Mouse (Mus musculus) CH12.LX (cell line): ENCODE results near the gene Cmip. TPM values are rescaled to one million over a fixed set of nuclear protein-coding genes. Genes with fewer than 3 reads are reported as not detected.

Experiments
- DNase-seq: peaks from one replicate; pipeline ENCODE4 v3.0.0-alpha.2; 2013; ENCODE audit errors: extremely low read depth
- H3K27ac ChIP-seq: 2 replicates; pipeline ENCODE4 v1.5.1; 2012; ENCODE audit warnings: low read depth, mild to moderate bottlenecking, control low read depth, moderate library complexity; ENCODE audit not compliant: insufficient read depth
- H3K27me3 ChIP-seq: replicated peaks from 2 replicates; pipeline ENCODE3; 2012; ENCODE audit warnings: inconsistent platforms
- H3K36me3 ChIP-seq, 2 experiments: replicated peaks in 1 of 2; 2 replicates each; pipeline versions ENCODE3 to v1.6.1; 2012; ENCODE audit warnings: inconsistent platforms in 1 of 2, low read length in 1 of 2, mild to moderate bottlenecking in 1 of 2, mixed read lengths in 1 of 2, moderate library complexity in 1 of 2; ENCODE audit not compliant: control insufficient read depth in 1 of 2, insufficient read depth in 1 of 2
- H3K4me1 ChIP-seq, 2 experiments: 2 replicates each; pipeline ENCODE4 v1.6.1; 2012; ENCODE audit warnings: inconsistent platforms in 1 of 2, moderate library complexity in 1 of 2; ENCODE audit not compliant: insufficient read depth in 2 of 2, control insufficient read depth in 1 of 2
- H3K4me2 ChIP-seq: 2 replicates; pipeline ENCODE4 v1.6.1; 2012; ENCODE audit warnings: low read depth, mild to moderate bottlenecking, control low read depth; ENCODE audit not compliant: poor library complexity, insufficient read depth, severe bottlenecking
- H3K4me3 ChIP-seq, 3 experiments: fragments of 150-350 bp in 1 of 3; sonication (generic) in 1 of 3; replicated peaks in 1 of 3; 2 replicates each; pipeline versions ENCODE3 to v1.5.1; 2011 to 2012; ENCODE audit warnings: low read depth in 2 of 3, low read length in 2 of 3, mild to moderate bottlenecking in 2 of 3, moderate library complexity in 2 of 3, control low read depth in 1 of 3, improper control_type of control experiment in 1 of 3, inconsistent platforms in 1 of 3, mixed read lengths in 1 of 3; ENCODE audit not compliant: poor library complexity in 1 of 3
- H3K79me2 ChIP-seq: replicated peaks from 2 replicates; pipeline ENCODE4 v1.6.1; 2012; ENCODE audit warnings: mild to moderate bottlenecking, moderate library complexity; ENCODE audit not compliant: control insufficient read depth, poor library complexity, insufficient read depth, severe bottlenecking; ENCODE audit errors: extremely low read depth
- H3K9ac ChIP-seq: 2 replicates; pipeline ENCODE4 v1.6.1; 2012; ENCODE audit warnings: low read depth, mild to moderate bottlenecking, control low read depth, moderate library complexity; ENCODE audit not compliant: insufficient read depth
- H3K9me3 ChIP-seq: replicated peaks from 2 replicates; pipeline ENCODE3; 2012; ENCODE audit warnings: low read length, inconsistent platforms, mixed read lengths
- CTCF ChIP-seq, 2 experiments: IDR thresholded peaks in 1 of 2; conservative IDR thresholded peaks in 1 of 2; 2 replicates each; pipeline ENCODE4 v1.5.1; 2011 to 2012; ENCODE audit warnings: low read depth in 2 of 2, low read length in 2 of 2, improper control_type of control experiment in 1 of 2, inconsistent platforms in 1 of 2, mild to moderate bottlenecking in 1 of 2, moderate library complexity in 1 of 2
- E2F4 ChIP-seq: IDR thresholded peaks from 2 replicates; pipeline ENCODE4 v1.6.1; 2011; ENCODE audit warnings: low read depth, low read length, improper control_type of control experiment; ENCODE audit not compliant: insufficient replicate concordance
- ELF1 ChIP-seq: IDR thresholded peaks from 2 replicates; pipeline ENCODE4 v1.6.1; 2014; ENCODE audit warnings: low read depth, mild to moderate bottlenecking, inconsistent platforms, low read length, improper control_type of control experiment
- EP300 ChIP-seq: IDR thresholded peaks from 2 replicates; pipeline ENCODE4 v1.6.1; 2011; ENCODE audit warnings: low read length, improper control_type of control experiment
- GABPA ChIP-seq: IDR thresholded peaks from 2 replicates; pipeline ENCODE4 v1.6.1; 2012; ENCODE audit warnings: low read depth, low read length, improper control_type of control experiment, inconsistent platforms; ENCODE audit not compliant: insufficient replicate concordance
- HCFC1 ChIP-seq: IDR thresholded peaks from 2 replicates; pipeline ENCODE4 v1.6.1; 2012; ENCODE audit warnings: low read depth, mild to moderate bottlenecking, inconsistent platforms, low read length, improper control_type of control experiment
- JUN ChIP-seq: IDR thresholded peaks from 2 replicates; pipeline ENCODE4 v1.6.1; 2011; ENCODE audit warnings: low read depth, mild to moderate bottlenecking, low read length, improper control_type of control experiment, moderate library complexity; ENCODE audit not compliant: insufficient read depth
- KAT2A ChIP-seq: IDR thresholded peaks from 2 replicates; pipeline ENCODE4 v1.6.1; 2012; ENCODE audit warnings: low read length, improper control_type of control experiment, inconsistent platforms; ENCODE audit not compliant: insufficient replicate concordance
- MEF2A ChIP-seq: IDR thresholded peaks from 2 replicates; pipeline ENCODE4 v1.6.1; 2014; ENCODE audit warnings: low read depth, mild to moderate bottlenecking, inconsistent platforms, low read length, improper control_type of control experiment, borderline replicate concordance
- MXI1 ChIP-seq: IDR thresholded peaks from 2 replicates; pipeline ENCODE4 v1.6.1; 2011; ENCODE audit warnings: mild to moderate bottlenecking, low read depth, low read length, improper control_type of control experiment
- NRF1 ChIP-seq: IDR thresholded peaks from 2 replicates; pipeline ENCODE4 v1.6.1; 2014; ENCODE audit warnings: low read depth, mild to moderate bottlenecking, inconsistent platforms, low read length, improper control_type of control experiment, moderate library complexity
- POLR2AphosphoS2 ChIP-seq: IDR thresholded peaks from 2 replicates; pipeline ENCODE4 v1.6.1; 2011; ENCODE audit warnings: low read depth, low read length, improper control_type of control experiment
- RAD21 ChIP-seq: IDR thresholded peaks from 2 replicates; pipeline ENCODE4 v1.6.1; 2011; ENCODE audit warnings: low read depth, mild to moderate bottlenecking, low read length, improper control_type of control experiment, moderate library complexity
- RCOR1 ChIP-seq: conservative IDR thresholded peaks from 2 replicates; pipeline ENCODE4 v1.6.1; 2012; ENCODE audit warnings: low read depth, mild to moderate bottlenecking, inconsistent platforms, low read length, improper control_type of control experiment
- SMC3 ChIP-seq: IDR thresholded peaks from 2 replicates; pipeline ENCODE4 v1.6.1; 2011; ENCODE audit warnings: low read depth, low read length, improper control_type of control experiment
- TBP ChIP-seq: conservative IDR thresholded peaks from 2 replicates; pipeline ENCODE4 v1.6.1; 2011; ENCODE audit warnings: low read depth, low read length, improper control_type of control experiment
- ZC3H11A ChIP-seq: IDR thresholded peaks from 2 replicates; pipeline ENCODE4 v1.6.1; 2012; ENCODE audit warnings: low read depth, mild to moderate bottlenecking, inconsistent platforms, low read length, improper control_type of control experiment
- ZMIZ1 ChIP-seq: IDR thresholded peaks from 2 replicates; pipeline ENCODE4 v1.6.1; 2012; ENCODE audit warnings: low read depth, mild to moderate bottlenecking, inconsistent platforms, low read length, improper control_type of control experiment
- ZNF384 ChIP-seq: IDR thresholded peaks from 2 replicates; pipeline ENCODE4 v1.6.1; 2012; ENCODE audit warnings: low read depth, low read length, improper control_type of control experiment, inconsistent platforms
- dilution Hi-C: fragments of 300-500 bp; cut with MboI; formaldehyde crosslinking; loops from 2 replicates; pipeline ENCODE4 v1.14.3; 2020; ENCODE audit warnings: low sequenced_read_pairs; ENCODE audit not compliant: extremely low pct_unique_long_range_greater_than_20kb, extremely low pct_ligation_motif_present
- in situ Hi-C: fragments of 300-500 bp; cut with MboI; formaldehyde crosslinking; loops from 3 replicates; pipeline ENCODE4 v1.14.3; 2019; ENCODE audit warnings: low sequenced_read_pairs, low pct_ligation_motif_present, low pct_unique_long_range_greater_than_20kb, mixed read lengths
- polyA plus RNA-seq: library from polyadenylated mRNA; unstranded; fragments of >175 nt; gene quantifications from 2 replicates; pipeline ENCODE4 v1.2.1, GENCODE M21; 2012; ENCODE audit warnings: low read depth; ENCODE audit not compliant: insufficient read length
- total RNA-seq, 2 experiments: library from RNA; depleted of rRNA; stranded (reverse); fragments of 300-350 nt in 1 of 2; fragments of >200 nt in 1 of 2; gene quantifications; 2 replicates each; pipeline ENCODE4 v1.2.3; 2012 to 2014

The Cmip gene
- total and polyA plus RNA-seq, 3 experiments: 5.2 to 39.0 (median 16.5) TPM

DNA sequence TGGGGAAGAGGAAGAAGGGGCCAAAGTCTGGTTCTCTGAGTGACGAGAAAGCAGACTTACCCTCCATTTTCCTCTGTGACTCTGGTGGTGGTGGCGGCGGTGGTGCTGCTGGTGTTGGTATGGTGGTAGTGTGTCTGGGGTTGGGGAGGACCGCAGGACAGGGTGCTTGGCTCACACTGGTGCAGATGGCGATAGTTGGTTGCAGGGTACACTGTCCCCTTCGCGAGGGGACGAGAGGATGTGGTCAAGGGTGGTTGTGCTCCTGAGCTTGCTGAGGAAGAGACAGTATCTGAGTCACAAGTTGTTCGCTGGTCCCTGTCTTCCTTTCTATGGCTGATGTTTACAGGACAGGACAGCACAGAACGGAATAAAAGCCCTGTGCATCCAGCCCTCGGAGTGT lies 88.5 kb downstream of the Cmip start:
- Histone ChIP-seq H3K36me3 (peaks cover 0 to 44% of the 10 kb centered on the region in 2 experiments), H3K27ac (no peak overlapping the region), H3K4me2 (no peak overlapping the region)
- no peak for TF ChIP-seq TBP
- no peak for TF ChIP-seq GABPA
- no peak for TF ChIP-seq ZNF384
- TF ChIP-seq ZC3H11A: no peak
- no peak for TF ChIP-seq MEF2A
- TF ChIP-seq EP300: no peak
- no peak for TF ChIP-seq NRF1
- TF ChIP-seq JUN: no peak
- TF ChIP-seq ELF1: no peak
- TF ChIP-seq RCOR1: no peak
- no peak for TF ChIP-seq MXI1
- TF ChIP-seq, all 38 proteins: peak for 0
- H3K4me3 ChIP-seq: no peak overlapping the region
- DNase-seq: no peak
- 0 out of 2 replicates have a peak, but pooled peaks cover 5% of the 10 kb centered on the region for H3K79me2 ChIP-seq
- dilution Hi-C loops: no loop called here
- peaks cover 23 to 80% of the 10 kb centered on the region in 2 experiments for H3K4me1 ChIP-seq
- H3K27me3 ChIP-seq: no peaks in the 10 kb centered on the region
- no peaks in the 10 kb centered on the region for H3K9me3 ChIP-seq
- in situ Hi-C loops: no loop called here
- H3K9ac ChIP-seq: no peak overlapping the region

DNA sequence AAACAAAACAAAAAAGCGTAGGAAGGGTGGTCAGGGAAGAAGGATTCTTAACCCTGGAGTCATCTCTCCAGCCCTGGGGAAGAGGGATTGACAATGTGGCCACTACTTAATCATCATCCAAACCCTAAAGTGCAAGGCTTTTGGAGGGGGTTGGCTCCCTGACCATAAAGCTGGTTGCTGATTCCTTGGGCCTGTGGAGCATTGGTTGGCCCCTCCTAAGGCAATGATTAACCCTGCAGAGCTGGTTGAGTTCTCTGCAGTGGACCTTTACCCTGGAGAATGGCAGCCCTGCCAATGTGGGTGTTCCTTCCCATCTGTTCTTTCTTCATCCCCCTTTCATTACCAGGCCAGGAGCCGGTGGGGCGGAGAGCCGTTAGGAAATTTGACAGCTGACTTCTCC lies 90.7 kb downstream of the Cmip start:
- dilution Hi-C loops (no loop called here), in situ Hi-C loops (no loop called here)
- Histone ChIP-seq H3K4me1 (peaks cover 27 to 81% of the 10 kb centered on the region in 2 experiments), H3K9ac (no peak overlapping the region), H3K36me3 (peaks cover 0 to 42% of the 10 kb centered on the region in 2 experiments), H3K79me2 (no peaks in the 10 kb centered on the region), H3K4me2 (no peak overlapping the region), H3K27me3 (no peaks in the 10 kb centered on the region), H3K9me3 (no peaks in the 10 kb centered on the region), H3K27ac (no peak overlapping the region), H3K4me3 (no peak overlapping the region)
- TF ChIP-seq RAD21 (no peak), POLR2AphosphoS2 (no peak), ZMIZ1 (no peak), EP300 (no peak), KAT2A (no peak), HCFC1 (no peak), SMC3 (no peak), CTCF (conservative IDR thresholded peaks at IDR 0.05 in 1 of 2, IDR thresholded peaks at IDR 0.05 in 1 of 2; ENCODE audit: low read depth in 2 of 2, low read length in 2 of 2) (no peak), ELF1 (no peak), E2F4 (no peak)
- DNase-seq: no peak
